Mouse (Mus musculus) neural tube, embryonic 15.5 days (tissue): ENCODE measurements around the gene Vwa8. TPM values are rescaled to one million over a fixed set of nuclear protein-coding genes. Genes with fewer than 3 reads are reported as not detected.

Experiments used
- ATAC-seq: fragments of 200-750 bp; cut with Nextera tagmentation; 2 replicates; pipeline ENCODE4 v1.8.0; 2017; ENCODE audit warnings: mild to moderate bottlenecking, moderate TSS enrichment, moderate library complexity; ENCODE audit not compliant: low FRiP score
- H3K27ac ChIP-seq: fragments of 300-500 bp; sonication (generic); replicated peaks from 2 replicates; pipeline ENCODE4 v1.5.1; 2015; ENCODE audit warnings: mild to moderate bottlenecking, inconsistent platforms
- H3K27me3 ChIP-seq: fragments of 300-500 bp; sonication (generic); replicated peaks from 2 replicates; pipeline ENCODE4 v1.6.1; 2015; ENCODE audit warnings: inconsistent platforms
- H3K36me3 ChIP-seq: fragments of 300-500 bp; sonication (generic); 2 replicates; pipeline ENCODE4 v1.6.1; 2015; ENCODE audit warnings: inconsistent platforms
- H3K4me1 ChIP-seq: fragments of 300-500 bp; sonication (generic); 2 replicates; pipeline ENCODE4 v1.6.1; 2015; ENCODE audit warnings: inconsistent platforms
- H3K4me2 ChIP-seq: fragments of 300-500 bp; sonication (generic); 2 replicates; pipeline ENCODE4 v1.6.1; 2015; ENCODE audit warnings: inconsistent platforms, mild to moderate bottlenecking, moderate library complexity
- H3K4me3 ChIP-seq: fragments of 300-500 bp; sonication (generic); replicated peaks from 2 replicates; pipeline ENCODE4 v1.5.1; 2015; ENCODE audit warnings: mild to moderate bottlenecking, inconsistent platforms
- H3K9ac ChIP-seq: fragments of 300-500 bp; sonication (generic); replicated peaks from 2 replicates; pipeline ENCODE4 v1.6.1; 2015; ENCODE audit warnings: mild to moderate bottlenecking, inconsistent platforms
- H3K9me3 ChIP-seq: fragments of 300-500 bp; sonication (generic); replicated peaks from 2 replicates; pipeline ENCODE4 v1.6.1; 2016; ENCODE audit warnings: inconsistent platforms
- WGBS: fragments of 180-500 bp; shearing (Covaris S2); methylation state at CpG from one replicate; pipeline ENCODE4 v1.1.7; 2015; ENCODE audit warnings: mixed read lengths; 5-methylcytosine and 5-hydroxymethylcytosine counted together
- polyA plus RNA-seq: library from polyadenylated mRNA; unstranded; fragments of >200 nt; fragmentation: Nextera tagmentation; extraction: Ambion mirVana; gene quantifications from 2 replicates; pipeline ENCODE4 v1.2.1, GENCODE M21; 2015

Gene Vwa8
- polyA plus RNA-seq, 1 experiment from 2014 or later: 7.5 TPM

GRCm38 (mm10) chr14:79196711-79197110, 347.9 kb downstream of the Vwa8 start:
- WGBS: 64% methylated on average over 3 of the region's 3 CpGs
- no peak for ATAC-seq
- Histone ChIP-seq H3K27me3 (no peaks in the 10 kb centered on the region), H3K4me1 (peaks cover 26% of the 10 kb centered on the region), H3K4me2 (no peak overlapping the region), H3K9ac (no peak overlapping the region), H3K36me3 (no peaks in the 10 kb centered on the region), H3K9me3 (no peaks in the 10 kb centered on the region), H3K4me3 (no peak overlapping the region), H3K27ac (no peak overlapping the region)

DNA sequence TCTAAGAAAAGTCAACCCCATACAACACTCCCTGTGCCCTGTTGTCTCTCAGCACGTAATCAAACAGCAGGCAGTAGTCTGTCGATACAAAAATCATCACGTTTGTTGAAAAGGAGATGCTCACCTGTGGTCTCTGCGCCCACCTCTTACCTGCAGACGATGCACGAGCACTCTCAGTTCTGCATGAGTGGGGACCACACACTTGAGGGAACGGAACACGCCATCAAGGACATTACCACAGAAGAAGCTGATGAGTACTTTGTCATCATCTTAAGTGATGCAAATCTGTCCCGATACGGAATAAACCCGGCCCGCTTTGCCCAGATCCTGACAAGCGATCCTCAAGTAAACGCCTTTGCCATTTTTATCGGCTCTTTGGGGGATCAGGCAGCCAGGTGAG, 349.2 kb downstream of the Vwa8 start:
- WGBS: 91% methylated on average over 15 of the region's 15 CpGs
- Histone ChIP-seq H3K4me1 (peaks cover 31% of the 10 kb centered on the region), H3K27me3 (no peaks in the 10 kb centered on the region), H3K4me3 (no peak overlapping the region), H3K27ac (no peak overlapping the region), H3K9me3 (no peaks in the 10 kb centered on the region), H3K9ac (no peak overlapping the region), H3K36me3 (no peaks in the 10 kb centered on the region), H3K4me2 (no peak overlapping the region)
- ATAC-seq: no peak

GRCm38 (mm10) chr14:79200133-79200891, 351.5 kb downstream of the Vwa8 start:
- Histone ChIP-seq H3K9me3 (no peaks in the 10 kb centered on the region), H3K36me3 (no peaks in the 10 kb centered on the region), H3K4me2 (no peak overlapping the region), H3K27ac (peak overlapping the region; percentile 67), H3K4me1 (peaks cover 43% of the 10 kb centered on the region), H3K4me3 (no peak overlapping the region), H3K27me3 (no peaks in the 10 kb centered on the region), H3K9ac (no peak overlapping the region)
- 32% methylated on average over 9 of the region's 9 CpGs for WGBS
- ATAC-seq: peak; percentile 45; the same call in 1 of the 2 replicates

GRCm38 (mm10) chr14:79200892-79201285, 352.0 kb downstream of the Vwa8 start:
- no peaks in the 10 kb centered on the region for H3K36me3 ChIP-seq
- no peak overlapping the region for H3K9ac ChIP-seq
- H3K27me3 ChIP-seq: no peaks in the 10 kb centered on the region
- peak overlapping the region; percentile 67 for H3K27ac ChIP-seq
- H3K4me3 ChIP-seq: no peak overlapping the region
- no peak overlapping the region for H3K4me2 ChIP-seq
- H3K9me3 ChIP-seq: no peaks in the 10 kb centered on the region
- ATAC-seq: no peak; the same call in 1 of the 2 replicates
- H3K4me1 ChIP-seq: peaks cover 43% of the 10 kb centered on the region
- WGBS: 61% methylated on average over 9 of the region's 9 CpGs

- Histone ChIP-seq H3K27ac (peak overlapping the region; percentile 83), H3K9ac (no peak overlapping the region), H3K4me1 (peaks cover 55% of the 10 kb centered on the region), H3K4me2 (no peak overlapping the region), H3K27me3 (no peaks in the 10 kb centered on the region), H3K9me3 (no peaks in the 10 kb centered on the region), H3K4me3 (no peak overlapping the region), H3K36me3 (no peaks in the 10 kb centered on the region)
- 34% methylated on average over 4 of the region's 4 CpGs for WGBS
- ATAC-seq: no peak
Observed at GRCm38 (mm10) chr14:79202722-79203362, 354.0 kb downstream of the Vwa8 start.

DNA sequence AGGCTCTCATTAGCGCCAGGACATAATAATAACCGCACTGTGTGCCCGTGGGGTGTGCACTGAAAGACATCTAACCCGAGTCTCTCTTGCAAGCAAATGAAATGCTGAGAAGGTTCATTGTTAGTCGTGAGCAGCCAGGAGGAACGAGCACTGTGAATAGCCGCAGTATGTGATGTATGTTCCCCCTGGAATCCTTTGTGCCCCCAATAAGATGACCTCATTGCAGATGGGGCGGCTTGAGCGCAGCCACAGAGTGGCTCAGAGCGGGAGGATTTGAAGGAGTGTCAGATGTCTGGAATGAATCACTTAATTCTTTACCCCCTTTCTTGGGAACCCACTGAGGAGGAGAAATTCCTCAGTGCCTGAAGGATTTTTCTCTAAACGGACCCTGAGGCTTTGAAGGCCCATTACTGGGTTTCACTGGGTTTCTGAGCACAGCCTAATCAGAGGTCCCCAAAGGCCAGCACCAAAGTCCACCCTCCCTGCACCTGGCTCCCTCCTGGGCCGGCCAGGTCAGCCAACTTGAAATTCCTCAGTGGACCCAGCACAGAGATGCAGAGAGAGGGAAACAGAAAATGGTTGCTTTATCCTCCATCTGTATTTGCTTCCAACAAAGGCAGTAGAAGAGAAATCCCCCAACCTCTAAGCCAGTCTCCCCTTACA, 354.8 kb downstream of the Vwa8 start:
- 7% methylated on average over 12 of the region's 12 CpGs for WGBS
- H3K4me1 ChIP-seq: peaks cover 55% of the 10 kb centered on the region
- ATAC-seq: peak; percentile 67
- no peaks in the 10 kb centered on the region for H3K27me3 ChIP-seq
- H3K9ac ChIP-seq: no peak overlapping the region
- no peak overlapping the region for H3K4me2 ChIP-seq
- no peaks in the 10 kb centered on the region for H3K9me3 ChIP-seq
- H3K4me3 ChIP-seq: no peak overlapping the region
- H3K36me3 ChIP-seq: no peaks in the 10 kb centered on the region
- H3K27ac ChIP-seq: peak overlapping the region; percentile 83

DNA sequence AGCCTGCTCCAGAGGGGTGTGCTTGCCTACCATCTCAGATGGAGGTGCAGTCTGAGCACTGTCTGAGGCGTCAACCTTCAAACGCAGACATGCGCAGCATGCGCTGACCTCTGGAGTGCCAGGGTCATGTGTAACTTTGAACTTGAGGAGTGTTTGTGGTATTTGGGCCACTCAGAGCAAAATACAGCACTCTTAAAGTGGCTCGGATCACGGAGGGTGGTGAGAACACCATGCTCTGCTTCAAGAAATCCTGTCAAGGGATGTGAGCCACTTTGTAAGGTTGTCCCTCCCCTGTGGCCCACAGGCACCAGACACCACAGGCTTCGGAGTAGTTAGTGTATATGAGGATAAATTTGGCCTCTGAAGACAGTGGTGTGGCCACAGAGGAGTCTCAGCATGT, 356.0 kb downstream of the Vwa8 start:
- Histone ChIP-seq H3K4me3 (no peak overlapping the region), H3K27ac (peak overlapping the region; percentile 83; the same call in 1 of the 2 replicates), H3K4me1 (peaks cover 45% of the 10 kb centered on the region), H3K4me2 (no peak overlapping the region), H3K9ac (no peak overlapping the region), H3K9me3 (no peaks in the 10 kb centered on the region), H3K36me3 (no peaks in the 10 kb centered on the region), H3K27me3 (no peaks in the 10 kb centered on the region)
- WGBS: 98% methylated on average over 7 of the region's 7 CpGs
- no peak for ATAC-seq

- Histone ChIP-seq H3K36me3 (no peaks in the 10 kb centered on the region), H3K9me3 (no peaks in the 10 kb centered on the region), H3K4me1 (peaks cover 32% of the 10 kb centered on the region), H3K27ac (peak overlapping the region; percentile 57), H3K9ac (0 out of 2 replicates have a peak overlapping the region, but pooled peaks have one; percentile 21), H3K27me3 (no peaks in the 10 kb centered on the region), H3K4me2 (no peak overlapping the region), H3K4me3 (no peak overlapping the region)
- WGBS: 30% methylated on average over 11 of the region's 11 CpGs
- ATAC-seq: peak; percentile 65
Observed at GRCm38 (mm10) chr14:79206210-79206609, 357.4 kb downstream of the Vwa8 start.

GRCm38 (mm10) chr14:79208468-79208867, 359.6 kb downstream of the Vwa8 start:
- Histone ChIP-seq H3K27ac (no peak overlapping the region), H3K9ac (no peak overlapping the region), H3K4me2 (no peak overlapping the region), H3K4me1 (peaks cover 21% of the 10 kb centered on the region), H3K27me3 (no peaks in the 10 kb centered on the region), H3K36me3 (no peaks in the 10 kb centered on the region), H3K9me3 (no peaks in the 10 kb centered on the region), H3K4me3 (no peak overlapping the region)
- no peak for ATAC-seq

- Histone ChIP-seq H3K9ac (no peak overlapping the region), H3K4me1 (peaks cover 14% of the 10 kb centered on the region), H3K27me3 (no peaks in the 10 kb centered on the region), H3K4me2 (no peak overlapping the region), H3K4me3 (no peak overlapping the region), H3K27ac (no peak overlapping the region), H3K9me3 (no peaks in the 10 kb centered on the region), H3K36me3 (no peaks in the 10 kb centered on the region)
- 87% methylated on average over 3 of the region's 3 CpGs for WGBS
- ATAC-seq: no peak
Observed at GRCm38 (mm10) chr14:79209813-79210212, 361.0 kb downstream of the Vwa8 start.

DNA sequence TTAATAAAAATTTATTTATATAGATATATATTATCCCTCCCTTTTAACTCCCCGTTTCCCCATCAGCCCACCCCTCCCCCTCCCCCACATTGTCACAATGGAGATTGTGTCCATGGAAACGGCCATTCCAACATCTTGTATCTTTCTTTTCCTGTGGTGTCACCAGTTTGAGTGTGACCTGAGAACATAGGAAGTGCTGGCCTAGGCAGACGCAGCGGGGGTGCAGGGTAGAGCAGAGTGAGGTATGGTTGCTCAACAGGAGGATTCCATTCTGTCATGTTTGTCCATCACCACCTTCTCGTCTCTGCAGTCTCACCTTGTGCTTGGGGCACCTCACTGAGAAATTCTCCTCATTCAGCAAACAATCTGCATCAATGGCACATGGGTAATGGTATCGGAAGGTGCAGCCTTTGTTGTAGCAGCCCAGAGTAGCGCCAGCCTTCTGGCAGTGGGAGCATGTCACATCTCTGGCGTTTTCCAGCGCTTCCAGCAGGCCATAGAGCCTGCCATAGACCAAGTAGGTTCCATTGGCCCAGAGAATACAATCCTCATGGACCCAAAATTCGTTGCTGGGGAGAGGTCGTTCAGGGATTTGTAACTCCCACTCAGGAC, 363.6 kb downstream of the Vwa8 start:
- Histone ChIP-seq H3K4me2 (no peak overlapping the region), H3K4me3 (no peak overlapping the region), H3K27ac (no peak overlapping the region), H3K9me3 (no peaks in the 10 kb centered on the region), H3K36me3 (no peaks in the 10 kb centered on the region), H3K9ac (no peak overlapping the region), H3K4me1 (0 out of 2 replicates have a peak, but pooled peaks cover 4% of the 10 kb centered on the region), H3K27me3 (no peaks in the 10 kb centered on the region)
- 83% methylated on average over 11 of the region's 11 CpGs for WGBS
- no peak for ATAC-seq
